Mouse (Mus musculus) regulatory T cell (primary cell): ENCODE measurements around the gene Olfr360.
"Not testable (repeated sequence)": the region's sequence is repeated elsewhere in the genome, so short reads cannot be mapped to it uniquely, and the experiment has no call there.

Experiments
- in situ Hi-C: fragments of 300-600 bp; cut with MboI, MseI; formaldehyde crosslinking; loops from one replicate; pipeline ENCODE4 v1.15.1; 2025; ENCODE audit warnings: high pct_unique_total_duplicates

Gene Olfr360

GRCm38 (mm10) chr2:37065446-37065845, at the start of gene Olfr360:
Olfr360 (plus strand) TSS chr2:37065746.
- in situ Hi-C loops, result no loop called here

- in situ Hi-C loops, result not testable (repeated sequence)
Measured at GRCm38 (mm10) chr2:37089190-37089589, 23.6 kb downstream of the Olfr360 start, which contains the start of gene Olfr361. Olfr361 (minus strand) TSS chr2:37089290.

- in situ Hi-C loops, result no loop called here
Measured at GRCm38 (mm10) chr2:37117810-37118209, 52.3 kb downstream of the Olfr360 start, which contains the start of gene Olfr362. Olfr362 (minus strand) TSS chr2:37117910.
